Mouse (Mus musculus) left cerebral cortex, adult 8-10 months (tissue): ENCODE results near the gene Dcaf17. TPM values are rescaled to one million over a fixed set of nuclear protein-coding genes. Genes with fewer than 3 reads are reported as not detected.
A peak's percentile ranks its signal among the peaks of the same experiment; 100 is the strongest.

Experiments
- DNase-seq, 2 experiments: peaks; one replicate each; pipeline ENCODE4 v3.0.0; 2022; ENCODE audit warnings: low spot score in 2 of 2
- total RNA-seq, 4 experiments: library from RNA; stranded (reverse); gene quantifications; 2 replicates each; pipeline ENCODE4 v1.2.4; 2022

Dcaf17 gene
- 10 to 100 TPM; 12.3 to 17.6 (median 14.5) TPM for total RNA-seq

GRCm38 (mm10) chr2:71055300-71056114 is at the start of gene Dcaf17, which contains the start of gene Mettl8:
Dcaf17 (plus strand) TSS chr2:71055328.
Mettl8 (minus strand) TSS chr2:71055583.
- DNase-seq: peak; percentile 77 to 87

- DNase-seq: no peak
Measured at GRCm38 (mm10) chr2:71011816-71012215, 43.3 kb upstream of the Dcaf17 start.

- no peak for DNase-seq
Measured at GRCm38 (mm10) chr2:71013521-71013920, 41.6 kb upstream of the Dcaf17 start.

- DNase-seq: no peak
Measured at GRCm38 (mm10) chr2:71019277-71019676, 35.9 kb upstream of the Dcaf17 start.

GRCm38 (mm10) chr2:71019704-71020375 is 35.3 kb upstream of the Dcaf17 start:
- DNase-seq: no peak

GRCm38 (mm10) chr2:71020674-71021073 is 34.5 kb upstream of the Dcaf17 start:
- no peak for DNase-seq

- no peak for DNase-seq
Measured at GRCm38 (mm10) chr2:71022991-71023390, 32.1 kb upstream of the Dcaf17 start.

- DNase-seq: no peak
Measured at GRCm38 (mm10) chr2:71023986-71024385, 31.1 kb upstream of the Dcaf17 start.

- no peak for DNase-seq
Measured at GRCm38 (mm10) chr2:71025576-71026315, 29.4 kb upstream of the Dcaf17 start.

GRCm38 (mm10) chr2:71026787-71027186 is 28.3 kb upstream of the Dcaf17 start:
- no peak for DNase-seq

GRCm38 (mm10) chr2:71027631-71028030 is 27.5 kb upstream of the Dcaf17 start:
- DNase-seq: no peak

- no peak for DNase-seq
Measured at GRCm38 (mm10) chr2:71030663-71031062, 24.5 kb upstream of the Dcaf17 start.

- no peak for DNase-seq
Measured at GRCm38 (mm10) chr2:71031973-71032794, 22.9 kb upstream of the Dcaf17 start.

- DNase-seq: no peak
Measured at GRCm38 (mm10) chr2:71033014-71033413, 22.1 kb upstream of the Dcaf17 start.

GRCm38 (mm10) chr2:71033987-71034386 is 21.1 kb upstream of the Dcaf17 start:
- DNase-seq: peak in 1 of 2 experiments; percentile 29

GRCm38 (mm10) chr2:71037447-71037846 is 17.7 kb upstream of the Dcaf17 start:
- DNase-seq: no peak

- peak; percentile 58 to 64 for DNase-seq
Measured at GRCm38 (mm10) chr2:71039522-71040121, 15.5 kb upstream of the Dcaf17 start.

- no peak for DNase-seq
Measured at GRCm38 (mm10) chr2:71046151-71046550, 9.0 kb upstream of the Dcaf17 start.

GRCm38 (mm10) chr2:71046751-71047320 is 8.3 kb upstream of the Dcaf17 start:
- DNase-seq: no peak

GRCm38 (mm10) chr2:71048896-71049295 is 6.2 kb upstream of the Dcaf17 start:
- no peak for DNase-seq
